Mouse (Mus musculus): ENCODE data around the gene Olfr1353.
"Not testable (repeated sequence)": the region's sequence is repeated elsewhere in the genome, so short reads cannot be mapped to it uniquely, and the experiment has no call there.

Gene Olfr1353

GRCm38 (mm10) chr10:78963009-78963408 is at the start of gene Olfr1353:
Olfr1353 (plus strand) TSS chr10:78963309.
- not testable (repeated sequence) for DNase-seq (ENCODE audit: low read depth, low spot score)

GRCm38 (mm10) chr10:78950336-78950735 is 12.8 kb upstream of the Olfr1353 start, which contains the start of gene Olfr8:
Olfr8 (plus strand) TSS chr10:78950636.
- DNase-seq (ENCODE audit: low read depth, low spot score), result not testable (repeated sequence)

GRCm38 (mm10) chr10:78980750-78981149 is 17.6 kb downstream of the Olfr1353 start, which contains the start of gene Olfr1352:
Olfr1352 (plus strand) TSS chr10:78981050.
- DNase-seq (ENCODE audit: low read depth, low spot score), result no peak

GRCm38 (mm10) chr10:79012172-79012571 is 49.1 kb downstream of the Olfr1353 start, which contains the start of gene Olfr1351:
Olfr1351 (plus strand) TSS chr10:79012472.
- DNase-seq (ENCODE audit: low read depth, low spot score), result no peak

Measured in forelimb bud, embryonic 11.5 days (tissue).